Mouse (Mus musculus): ENCODE measurements at regions not wholly inside any gene's neighbourhood (a gene's known extent, or its start where the extent isn't known, plus 50 kb on each side); places are given as distances from the start of the nearest gene placed in this dataset.
A peak's percentile ranks its signal among the peaks of the same experiment; 100 is the strongest.

- no peak for DNase-seq
Measured at GRCm38 (mm10) chr5:120030904-120031303, 85.4 kb upstream of the Rbm19 start.

GRCm38 (mm10) chr5:120031614-120032013 lies 84.7 kb upstream of the Rbm19 start:
- no peak for DNase-seq

- no peak for DNase-seq
Measured at GRCm38 (mm10) chr5:120034499-120035077, 81.7 kb upstream of the Rbm19 start.

GRCm38 (mm10) chr5:120035251-120035650 lies 81.0 kb upstream of the Rbm19 start:
- DNase-seq, result no peak

GRCm38 (mm10) chr5:120037806-120038205 lies 78.5 kb upstream of the Rbm19 start:
- no peak for DNase-seq

- DNase-seq, result no peak
Measured at GRCm38 (mm10) chr5:120043786-120044185, 72.5 kb upstream of the Rbm19 start.

- no peak for DNase-seq
Measured at GRCm38 (mm10) chr5:120049063-120049781, 67.0 kb upstream of the Rbm19 start.

GRCm38 (mm10) chr5:120050728-120051436 lies 65.4 kb upstream of the Rbm19 start:
- DNase-seq, result no peak

- peak; percentile 10 to 45 for DNase-seq
Measured at GRCm38 (mm10) chr5:120054498-120055167, 61.6 kb upstream of the Rbm19 start.
